Mouse (Mus musculus) lung, postnatal 0 days (tissue): Measurements from ENCODE around the gene Pvr.

Experiments
- CTCF ChIP-seq: IDR thresholded peaks from 2 replicates; pipeline ENCODE4 v1.5.1; 2016; ENCODE audit warnings: antibody characterized with exemption, mild to moderate bottlenecking
- EP300 ChIP-seq: IDR thresholded peaks from 2 replicates; pipeline ENCODE4 v1.6.1; 2016; ENCODE audit warnings: antibody characterized with exemption, mild to moderate bottlenecking, control low read depth

GRCm38 (mm10) chr7:19923797-19924196 lies 2.8 kb upstream of the Pvr start:
- TF ChIP-seq CTCF, result no peak
- TF ChIP-seq EP300, result no peak
